Comparison of ENCODE assay signal across 10 mouse cellular contexts in the genomic region with DNA sequence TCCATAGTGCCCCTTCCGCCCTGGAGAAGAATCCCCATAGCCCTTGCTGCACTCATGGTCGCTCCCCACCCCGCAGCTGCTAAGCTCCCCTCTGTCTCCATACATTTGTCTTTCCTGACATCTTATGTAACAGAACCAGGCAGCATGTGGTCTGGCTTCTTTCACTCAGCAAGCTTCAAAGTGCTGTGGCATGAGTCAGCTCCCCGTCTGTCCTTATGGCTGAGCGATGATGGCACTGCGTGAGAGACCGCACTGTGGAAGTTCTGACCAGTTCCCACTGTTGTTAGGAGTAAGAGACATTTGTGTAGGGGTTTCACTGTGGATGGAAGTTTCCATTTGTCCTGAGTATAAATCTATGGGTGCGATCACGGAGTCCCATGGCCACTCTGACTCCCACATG.
A peak's percentile ranks its signal among the peaks of the same experiment; 100 is the strongest.
DNase-seq lines count a peak whose midpoint lies in the region; TF ChIP-seq lines count a peak whose summit lies in the region.
"Had no signal": no experiment of that assay in that cellular context is flagged by ENCODE, and none has a peak within 500 bp of the region (broad histone marks: within the 10 kb centered on the region; RNA-seq: fewer than 3 reads in every experiment).

No protein-coding gene starts in this region.

- TF ChIP-seq EP300 in heart, adult 2 months (IDR thresholded peaks at IDR 0.05; ENCODE audit: insufficient read depth, low read depth, low read length) = 0 out of 2 replicates have a peak, but pooled peaks have one; percentile 43

- H3K27ac ChIP-seq in heart, adult 2 months = no peak overlapping the region; the same call in 1 of the 2 replicates
- H3K27ac ChIP-seq: midbrain, embryonic 12.5 days had no signal

- DNase-seq in heart, adult 2 months = peak in 1 of 2 experiments; percentile 20
- no peak for DNase-seq in heart, adult 9 months (ENCODE audit: low spot score in 2 of 2)
- peak; percentile 95 for DNase-seq in 3T3-L1 (ENCODE audit: low read depth, low spot score)
- DNase-seq in adrenal gland, postnatal 25 days = peak; percentile 34
- peak; percentile 40 to 45 for DNase-seq in heart, postnatal 10 days
- no peak for DNase-seq in thymus, adult 18-20 months
- DNase-seq in B cell, adult 2 months = no peak
- no peak for DNase-seq in lung, postnatal 14 days
- DNase-seq: kidney, adult 8-10 months had no signal

- H3K4me3 ChIP-seq in heart, adult 2 months = peak overlapping the region; percentile 24; the same call in 1 of the 2 replicates
- H3K4me3 ChIP-seq: midbrain, embryonic 12.5 days had no signal

- 39% methylated on average over 9 of the region's 9 CpGs for WGBS in heart, adult 2 months

- TF ChIP-seq CTCF in heart, adult 2 months (IDR thresholded peaks at IDR 0.05) = no peak

- TF ChIP-seq POLR2A in heart, adult 2 months (IDR thresholded peaks at IDR 0.05; ENCODE audit: insufficient read depth, low read depth, low read length) = no peak

- peaks cover 8% of the 10 kb centered on the region for H3K4me1 ChIP-seq in heart, adult 2 months (ENCODE audit: control insufficient read depth, insufficient read depth, low read length)
- H3K4me1 ChIP-seq: midbrain, embryonic 12.5 days had no signal

- H3K36me3 ChIP-seq in heart, adult 2 months (ENCODE audit: control insufficient read depth, insufficient read depth, low read length) = no peaks in the 10 kb centered on the region
- H3K36me3 ChIP-seq: midbrain, embryonic 12.5 days had no signal

- H3K79me2 ChIP-seq in heart, adult 2 months (replicated peaks; ENCODE audit: control insufficient read depth, insufficient read depth, low read length) = no peaks in the 10 kb centered on the region

- intact Hi-C loops in heart, adult 2 months (cut with DNase I) = no loop called here
- intact Hi-C loops in heart, postnatal 10 days (cut with DNase I) = no loop called here

- H3K9ac ChIP-seq in heart, adult 2 months (ENCODE audit: low read depth, low read length) = no peak overlapping the region
- H3K9ac ChIP-seq: midbrain, embryonic 12.5 days had no signal

- no peaks in the 10 kb centered on the region for H3K27me3 ChIP-seq in heart, adult 2 months (ENCODE audit: control insufficient read depth, insufficient read depth, low read length)
- H3K27me3 ChIP-seq: midbrain, embryonic 12.5 days had no signal

Comparison
In these comparisons a context has a peak if more than half of its experiments do, and no peak if none do; other contexts are left out.
1. DNase-seq: peak in 3T3-L1 (single experiment), adrenal gland, postnatal 25 days (single experiment) and heart, postnatal 10 days (2 of 2); none in heart, adult 9 months (0 of 2), thymus, adult 18-20 months (0 of 2), B cell, adult 2 months (0 of 2) and lung, postnatal 14 days (single experiment).